Mouse (Mus musculus): ENCODE data around the gene Higd2a. TPM values are rescaled to one million over a fixed set of nuclear protein-coding genes. Genes with fewer than 3 reads are reported as not detected.

Gene Higd2a
- 179 and 208 TPM in 2 replicates for polyA plus RNA-seq (2016; fragmentation: Nextera tagmentation; extraction: Ambion mirVana)

DNA sequence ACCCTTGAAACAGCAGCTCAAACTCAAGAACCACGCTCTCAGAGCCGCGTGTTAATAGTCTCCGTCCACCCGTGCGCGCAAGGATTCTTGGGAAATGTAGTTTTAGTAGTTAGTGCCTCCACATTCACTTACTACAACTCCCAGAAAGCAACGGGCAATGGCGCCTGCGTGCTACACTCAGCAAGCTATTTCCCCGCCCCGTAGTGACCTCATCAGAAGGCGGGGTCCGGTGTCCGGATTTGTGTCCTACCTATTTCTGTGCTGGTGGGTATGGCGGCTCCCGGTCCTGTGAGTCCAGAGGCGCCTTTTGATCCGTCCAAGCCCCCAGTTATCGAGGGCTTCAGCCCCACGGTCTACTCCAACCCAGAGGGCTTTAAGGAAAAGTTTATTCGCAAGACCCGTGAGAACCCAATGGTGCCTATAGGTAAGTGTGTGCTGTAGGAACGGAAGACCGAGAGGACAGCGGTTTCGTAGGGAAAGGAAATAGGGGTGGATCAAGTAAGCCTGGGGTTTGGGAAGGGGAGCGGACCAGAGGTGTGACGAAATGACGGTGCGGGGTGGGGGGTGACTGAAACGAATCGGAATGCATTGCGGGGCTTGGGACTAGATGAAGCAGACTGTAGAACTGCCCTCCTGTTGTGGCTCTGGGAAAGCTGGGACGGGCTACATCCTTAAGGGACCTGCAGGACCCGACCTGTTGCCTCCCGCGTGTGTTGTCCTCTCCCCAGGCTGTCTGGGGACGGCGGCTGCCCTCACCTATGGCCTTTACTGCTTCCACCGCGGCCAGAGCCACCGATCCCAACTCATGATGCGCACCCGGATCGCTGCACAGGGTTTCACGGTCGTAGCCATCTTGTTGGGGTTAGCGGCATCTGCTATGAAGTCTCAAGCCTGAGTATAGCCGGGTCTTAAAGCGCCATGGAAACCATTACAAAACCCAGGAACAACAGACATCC, at the start of gene Higd2a, which contains the start of gene Nop16:
Gene Higd2a, plus strand, starts transcription at position 212 of the 956 bp plus-strand sequence.
Gene Nop16, minus strand, starts transcription at position 95 of the 956 bp plus-strand sequence.
- Histone ChIP-seq H3K9me3 (no peaks in the 10 kb centered on the region), H3K27ac (peak within 1 kb of the TSS; percentile 93), H3K36me3 (peaks cover 28% of the 10 kb centered on the region), H3K4me3 (peak within 1 kb of the TSS; percentile 89), H3K27me3 (ENCODE audit: insufficient read depth, poor library complexity, severe bottlenecking) (no peaks in the 10 kb centered on the region), H3K4me1 (peaks cover 25% of the 10 kb centered on the region)
- peak; percentile 99 for DNase-seq (ENCODE audit: low spot score)
- WGBS = under 1% methylated on average over 51 of the region's 51 CpGs

DNA sequence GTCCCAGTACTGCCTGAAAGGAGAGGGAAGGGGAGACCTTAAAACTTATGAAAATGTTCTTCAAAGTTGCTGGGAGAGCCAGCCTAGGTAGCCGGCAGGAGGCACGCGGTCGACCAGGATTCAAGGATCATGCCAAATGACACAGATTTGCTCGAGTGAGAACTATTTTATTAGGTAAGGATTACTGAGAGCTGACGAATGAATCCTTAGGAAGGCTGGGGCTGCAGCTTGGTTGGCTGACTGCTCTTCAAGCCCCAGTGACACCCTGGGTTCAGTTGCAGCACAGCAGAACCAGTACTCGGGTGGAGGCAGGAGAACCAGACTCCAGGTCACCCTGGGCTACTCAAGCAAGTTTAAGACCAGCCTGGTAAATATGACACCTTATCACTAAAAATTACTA, 42.0 kb upstream of the Higd2a start:
- DNase-seq (ENCODE audit: low spot score) = no peak
- Histone ChIP-seq H3K4me1 (no peaks in the 10 kb centered on the region), H3K4me3 (no peak overlapping the region), H3K27ac (no peak overlapping the region), H3K36me3 (peaks cover 64% of the 10 kb centered on the region), H3K9me3 (no peaks in the 10 kb centered on the region), H3K27me3 (ENCODE audit: insufficient read depth, poor library complexity, severe bottlenecking) (no peaks in the 10 kb centered on the region)
- 88% methylated on average over 7 of the region's 7 CpGs for WGBS

DNA sequence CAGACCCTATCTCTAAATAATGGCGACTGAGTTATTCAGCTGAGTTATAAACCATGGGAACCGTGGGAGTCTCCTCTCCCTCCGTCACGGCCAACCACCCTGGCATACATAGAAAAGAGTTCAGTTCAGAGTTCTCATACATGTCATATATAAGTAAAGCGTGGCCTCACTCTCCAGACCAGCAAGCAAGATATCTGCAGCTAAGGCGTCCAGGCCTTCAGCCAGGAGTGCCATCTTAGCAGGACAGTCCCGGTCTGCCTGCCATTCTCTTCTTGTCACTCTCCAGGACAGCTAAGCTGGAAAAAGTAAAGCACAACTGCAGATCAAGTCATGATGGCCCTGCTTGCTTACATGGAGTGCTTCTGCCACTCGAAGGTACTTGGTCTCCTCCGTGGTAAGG, 33.8 kb upstream of the Higd2a start:
- no peaks in the 10 kb centered on the region for H3K27me3 ChIP-seq (ENCODE audit: insufficient read depth, poor library complexity, severe bottlenecking)
- H3K36me3 ChIP-seq = peaks cover 95% of the 10 kb centered on the region
- no peak overlapping the region for H3K4me3 ChIP-seq
- no peak overlapping the region for H3K27ac ChIP-seq
- H3K4me1 ChIP-seq = no peaks in the 10 kb centered on the region
- WGBS = 92% methylated on average over 9 of the region's 9 CpGs
- no peak for DNase-seq (ENCODE audit: low spot score)
- H3K9me3 ChIP-seq = no peaks in the 10 kb centered on the region

DNA sequence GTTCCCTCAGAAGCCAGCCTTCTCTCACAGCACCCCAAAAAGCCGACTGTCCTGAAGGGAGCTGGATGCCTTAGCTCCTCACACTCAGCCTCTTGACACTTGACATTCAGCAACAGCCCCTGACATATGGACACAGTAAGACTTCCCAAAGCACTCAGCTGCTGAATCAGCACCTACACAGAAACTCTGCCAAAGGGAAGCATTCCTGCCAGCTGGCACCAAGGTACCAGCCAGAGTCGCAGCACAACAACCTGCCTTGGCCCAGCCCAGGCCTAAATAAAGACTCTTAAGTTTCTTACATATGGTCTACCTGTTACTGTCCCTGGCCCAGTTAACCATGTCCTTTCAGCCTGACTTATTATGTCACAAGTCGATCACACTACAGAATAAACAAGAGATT, 33.2 kb upstream of the Higd2a start:
- H3K36me3 ChIP-seq = peaks cover 95% of the 10 kb centered on the region
- H3K4me1 ChIP-seq = no peaks in the 10 kb centered on the region
- no peak overlapping the region for H3K27ac ChIP-seq
- H3K27me3 ChIP-seq (ENCODE audit: insufficient read depth, poor library complexity, severe bottlenecking) = no peaks in the 10 kb centered on the region
- no peaks in the 10 kb centered on the region for H3K9me3 ChIP-seq
- 96% methylated on average over 3 of the region's 3 CpGs for WGBS
- no peak overlapping the region for H3K4me3 ChIP-seq
- DNase-seq (ENCODE audit: low spot score) = no peak

DNA sequence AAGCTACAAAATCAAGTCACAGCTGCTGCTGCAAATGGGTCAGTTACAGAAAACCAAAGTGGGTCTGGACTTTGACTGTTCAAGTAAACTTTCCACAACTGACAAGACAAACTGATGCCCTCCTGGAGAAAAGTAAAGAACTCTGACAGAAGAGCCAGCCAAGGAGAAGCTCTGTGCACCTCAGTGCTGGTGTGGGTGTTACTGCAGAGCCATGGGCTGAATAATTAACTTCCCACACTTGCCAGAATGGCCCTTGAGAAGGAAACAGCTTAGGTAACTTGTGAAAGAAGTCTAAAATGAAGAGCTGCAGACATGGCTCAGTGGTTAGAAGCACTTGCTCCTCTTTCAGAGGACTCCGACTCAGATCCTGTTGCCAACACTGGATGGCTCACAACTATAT, 32.4 kb upstream of the Higd2a start:
- no peak overlapping the region for H3K27ac ChIP-seq
- no peaks in the 10 kb centered on the region for H3K4me1 ChIP-seq
- no peaks in the 10 kb centered on the region for H3K9me3 ChIP-seq
- H3K4me3 ChIP-seq = no peak overlapping the region
- WGBS = 90% methylated on average over 1 of the region's 1 CpGs
- no peaks in the 10 kb centered on the region for H3K27me3 ChIP-seq (ENCODE audit: insufficient read depth, poor library complexity, severe bottlenecking)
- DNase-seq (ENCODE audit: low spot score) = no peak
- H3K36me3 ChIP-seq = peaks cover 95% of the 10 kb centered on the region

DNA sequence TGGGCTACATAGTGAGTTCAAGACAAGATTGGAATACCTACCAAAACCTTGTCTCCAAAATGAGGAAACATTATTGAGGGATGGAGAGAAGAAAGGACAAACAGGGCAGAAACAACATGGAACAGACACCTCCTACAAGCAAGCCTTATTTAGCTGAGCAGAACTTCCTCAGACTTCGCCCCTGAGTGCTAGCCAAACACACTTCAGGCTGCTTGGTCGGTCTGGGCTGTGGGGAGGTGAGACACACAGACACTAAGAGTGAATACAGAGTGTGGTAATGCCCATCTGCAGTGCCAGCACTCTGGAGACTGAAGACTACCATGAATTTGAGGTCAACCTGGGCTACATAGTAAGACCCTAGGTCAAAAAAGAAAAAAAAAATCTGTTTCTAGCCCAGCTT, 30.4 kb upstream of the Higd2a start:
- H3K36me3 ChIP-seq = peaks cover 84% of the 10 kb centered on the region
- DNase-seq (ENCODE audit: low spot score) = no peak
- H3K4me1 ChIP-seq = peaks cover 8% of the 10 kb centered on the region
- H3K27me3 ChIP-seq (ENCODE audit: insufficient read depth, poor library complexity, severe bottlenecking) = no peaks in the 10 kb centered on the region
- H3K4me3 ChIP-seq = no peak overlapping the region
- 88% methylated on average over 2 of the region's 2 CpGs for WGBS
- no peaks in the 10 kb centered on the region for H3K9me3 ChIP-seq
- no peak overlapping the region for H3K27ac ChIP-seq

DNA sequence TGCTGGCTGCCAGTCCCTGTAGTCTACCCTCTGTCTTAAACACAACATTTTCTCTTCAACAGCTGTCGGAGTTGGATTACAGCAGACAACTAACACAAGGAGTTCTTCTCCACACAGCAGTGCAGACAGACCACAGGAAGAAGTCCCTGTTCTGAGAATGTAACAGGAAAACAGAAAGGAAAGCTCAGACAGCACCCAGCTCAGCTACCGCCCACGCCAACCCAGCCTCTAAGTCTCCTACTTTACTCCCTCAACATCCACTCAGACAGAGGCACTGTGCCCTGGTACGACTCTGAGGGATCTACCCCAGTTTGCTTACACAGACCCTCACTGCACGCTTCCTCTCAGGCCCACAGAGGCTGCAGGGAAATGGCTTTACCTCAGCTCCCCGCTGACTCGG, 29.4 kb upstream of the Higd2a start:
- H3K27ac ChIP-seq = no peak overlapping the region
- H3K27me3 ChIP-seq (ENCODE audit: insufficient read depth, poor library complexity, severe bottlenecking) = no peaks in the 10 kb centered on the region
- DNase-seq (ENCODE audit: low spot score) = no peak
- 91% methylated on average over 7 of the region's 7 CpGs for WGBS
- H3K9me3 ChIP-seq = no peaks in the 10 kb centered on the region
- H3K4me1 ChIP-seq = peaks cover 11% of the 10 kb centered on the region
- H3K4me3 ChIP-seq = no peak overlapping the region
- H3K36me3 ChIP-seq = peaks cover 77% of the 10 kb centered on the region

DNA sequence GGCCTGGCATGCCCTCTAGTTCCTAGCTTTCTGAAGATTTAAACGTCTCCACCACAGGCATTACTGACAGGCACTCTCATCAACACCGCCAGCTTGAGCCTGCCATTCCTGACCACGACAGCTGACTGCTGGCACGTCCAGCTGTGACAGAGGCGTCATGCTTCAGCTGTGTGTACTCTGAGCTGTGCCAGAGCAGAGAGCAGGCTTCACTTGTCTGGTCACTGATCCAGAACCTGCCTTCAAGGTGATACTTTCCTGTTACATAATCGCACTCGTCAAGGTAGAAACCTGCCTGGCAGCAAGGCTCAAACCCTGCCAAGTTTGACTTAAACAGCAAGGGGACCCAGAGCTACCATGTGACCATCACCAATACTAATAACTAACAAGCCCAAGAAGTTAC, 27.4 kb upstream of the Higd2a start:
- Histone ChIP-seq H3K27ac (no peak overlapping the region), H3K4me3 (no peak overlapping the region), H3K27me3 (ENCODE audit: insufficient read depth, poor library complexity, severe bottlenecking) (no peaks in the 10 kb centered on the region), H3K4me1 (peaks cover 14% of the 10 kb centered on the region), H3K36me3 (peaks cover 58% of the 10 kb centered on the region), H3K9me3 (no peaks in the 10 kb centered on the region)
- WGBS = 80% methylated on average over 7 of the region's 7 CpGs
- no peak for DNase-seq (ENCODE audit: low spot score)

DNA sequence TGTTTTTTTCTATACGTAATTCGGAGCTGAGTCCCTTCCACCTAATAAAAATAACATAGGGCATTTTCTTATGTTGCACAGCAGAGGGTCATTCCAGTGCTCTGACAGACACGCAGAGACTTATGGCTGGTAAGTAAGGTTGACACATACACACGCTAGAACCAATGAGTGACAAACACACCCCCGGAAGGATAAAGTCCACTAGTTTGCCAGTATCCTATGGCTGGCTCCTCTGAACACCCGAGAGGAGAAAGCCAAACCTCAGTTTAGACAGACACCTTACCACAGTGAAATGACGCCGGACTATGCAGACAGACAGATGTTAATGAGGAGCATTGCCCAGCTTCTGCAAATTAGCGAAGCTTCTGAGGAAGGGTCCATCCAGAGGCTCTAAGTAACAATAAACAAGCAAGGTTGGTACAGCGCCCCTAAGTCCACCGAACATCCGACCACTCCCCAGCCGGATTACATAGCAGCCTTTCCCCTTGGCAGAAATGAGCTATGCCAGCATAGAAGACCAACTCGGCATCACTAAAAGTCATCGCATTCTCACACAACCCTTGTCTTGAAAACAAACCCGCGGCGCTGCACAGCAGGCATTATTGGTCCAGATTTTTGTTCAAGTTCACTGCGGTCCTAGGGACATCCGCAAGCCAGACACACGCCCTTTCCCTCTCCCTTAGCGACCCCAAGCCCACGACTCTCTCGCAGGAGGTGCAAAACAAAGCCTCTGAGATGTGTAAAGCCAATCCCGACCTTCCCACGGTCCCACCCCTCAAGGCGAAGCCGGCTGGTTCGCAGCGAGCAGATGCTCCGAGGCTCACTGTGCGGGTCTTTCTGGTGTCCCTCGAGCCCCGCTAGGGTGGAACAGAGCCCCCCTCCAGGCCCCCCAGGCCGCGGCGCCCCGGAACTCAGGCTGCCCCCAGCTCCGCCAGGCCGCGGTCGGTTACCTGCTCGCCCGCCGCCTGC, 25.5 kb upstream of the Higd2a start:
- H3K4me3 ChIP-seq = peak overlapping the region; percentile 90
- H3K4me1 ChIP-seq = peaks cover 14% of the 10 kb centered on the region
- no peaks in the 10 kb centered on the region for H3K27me3 ChIP-seq (ENCODE audit: insufficient read depth, poor library complexity, severe bottlenecking)
- H3K9me3 ChIP-seq = no peaks in the 10 kb centered on the region
- H3K36me3 ChIP-seq = peaks cover 38% of the 10 kb centered on the region
- WGBS = 12% methylated on average over 45 of the region's 45 CpGs
- peak overlapping the region; percentile 94 for H3K27ac ChIP-seq
- no peak for DNase-seq (ENCODE audit: low spot score)

DNA sequence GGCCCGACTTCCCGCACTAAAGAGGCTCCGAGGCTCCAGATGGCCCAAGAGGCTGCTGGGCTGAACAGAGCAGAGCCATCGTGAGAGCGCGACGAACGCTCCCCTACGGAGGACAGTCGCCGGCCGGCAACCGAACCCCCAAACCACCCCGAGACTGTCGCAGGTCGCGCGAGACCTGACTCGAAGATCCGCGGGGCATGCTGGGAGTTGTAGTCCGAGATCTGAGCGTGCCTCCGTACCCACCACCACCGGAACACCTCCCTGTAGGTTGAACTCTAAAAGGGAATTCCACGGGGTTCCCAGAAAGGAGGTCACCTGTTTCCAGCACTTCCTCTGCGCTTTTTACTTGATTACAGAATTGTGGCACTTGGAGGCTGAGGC, 24.8 kb upstream of the Higd2a start, which contains the start of gene 4833439L19Rik:
Gene 4833439L19Rik, minus strand, starts transcription at position 235 of the 381 bp plus-strand sequence.
- peak within 1 kb of the TSS; percentile 90 for H3K4me3 ChIP-seq
- peak within 1 kb of the TSS; percentile 94 for H3K27ac ChIP-seq
- peaks cover 32% of the 10 kb centered on the region for H3K36me3 ChIP-seq
- DNase-seq (ENCODE audit: low spot score) = peak; percentile 98
- no peaks in the 10 kb centered on the region for H3K9me3 ChIP-seq
- WGBS = under 1% methylated on average over 27 of the region's 27 CpGs
- peaks cover 14% of the 10 kb centered on the region for H3K4me1 ChIP-seq
- H3K27me3 ChIP-seq (ENCODE audit: insufficient read depth, poor library complexity, severe bottlenecking) = no peaks in the 10 kb centered on the region

DNA sequence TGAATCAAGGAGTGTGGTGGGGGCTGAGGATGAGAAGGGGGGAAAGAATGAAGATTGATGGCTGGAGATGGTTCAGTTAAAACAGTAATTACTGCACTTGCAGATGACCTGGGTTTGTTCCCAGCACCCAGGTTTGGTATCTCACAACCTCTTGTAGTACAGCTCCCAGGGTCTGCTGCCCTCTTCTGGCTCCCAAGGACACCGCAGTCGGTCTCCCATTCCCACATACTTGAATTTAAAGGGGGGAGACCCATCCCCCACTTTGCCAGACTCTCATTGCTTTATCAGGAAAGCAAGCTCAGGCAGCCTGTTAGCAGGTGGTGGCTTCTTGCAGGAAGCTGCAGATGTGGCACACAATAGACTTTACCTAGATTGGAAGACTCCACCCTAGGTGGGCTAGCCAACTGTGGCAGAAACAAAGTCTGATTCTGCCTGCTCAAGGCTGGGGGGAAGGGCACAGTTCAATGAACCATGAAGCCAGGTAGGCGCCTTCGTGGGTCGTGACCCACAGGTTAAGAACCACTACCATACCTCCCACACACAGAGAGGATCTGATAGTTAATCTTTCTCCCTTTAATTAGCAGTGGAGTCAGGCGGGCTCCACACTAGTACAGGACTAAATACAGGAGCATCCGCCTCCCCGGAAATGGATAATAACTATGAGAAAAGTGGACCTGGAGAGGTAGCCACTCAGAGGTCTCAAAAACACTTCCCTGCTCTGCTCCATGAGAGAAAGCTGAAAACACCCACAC, 24.2 kb upstream of the Higd2a start:
- Histone ChIP-seq H3K9me3 (no peaks in the 10 kb centered on the region), H3K4me3 (peak overlapping the region; percentile 90), H3K27ac (peak overlapping the region; percentile 94), H3K36me3 (peaks cover 26% of the 10 kb centered on the region), H3K4me1 (peaks cover 14% of the 10 kb centered on the region), H3K27me3 (ENCODE audit: insufficient read depth, poor library complexity, severe bottlenecking) (no peaks in the 10 kb centered on the region)
- 47% methylated on average over 8 of the region's 8 CpGs for whole genome bisulfite sequencing
- peak; percentile 83 for DNase-seq (ENCODE audit: low spot score)

DNA sequence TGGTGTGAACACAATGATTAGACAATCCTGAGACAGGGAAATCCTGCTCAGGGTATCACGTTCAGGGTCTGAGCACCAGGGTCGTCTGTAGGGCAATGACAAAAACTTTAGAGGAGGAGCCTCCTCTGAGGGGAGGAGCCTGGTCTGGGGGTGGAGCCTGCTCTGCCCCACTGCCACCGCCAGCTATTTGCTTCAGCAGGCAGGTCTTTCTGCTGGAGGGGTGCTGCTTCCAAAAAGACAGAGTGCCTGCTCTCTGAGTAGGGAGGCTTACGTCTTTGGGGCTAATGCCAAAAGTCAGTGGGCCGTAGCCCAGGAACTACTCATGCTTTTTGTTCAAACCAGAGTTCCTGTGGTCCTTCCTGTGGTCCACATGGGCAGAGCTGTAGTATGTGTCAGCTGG, 21.6 kb upstream of the Higd2a start:
- Histone ChIP-seq H3K27ac (no peak overlapping the region), H3K36me3 (no peaks in the 10 kb centered on the region), H3K9me3 (no peaks in the 10 kb centered on the region), H3K4me3 (no peak overlapping the region), H3K4me1 (peaks cover 15% of the 10 kb centered on the region), H3K27me3 (ENCODE audit: insufficient read depth, poor library complexity, severe bottlenecking) (peaks cover 4% of the 10 kb centered on the region; the same call in 1 of the 2 replicates)
- no peak for DNase-seq (ENCODE audit: low spot score)
- WGBS = 39% methylated on average over 5 of the region's 5 CpGs
